Mouse (Mus musculus): Measurements from ENCODE around the gene Wdr83os. TPM values are rescaled to one million over a fixed set of nuclear protein-coding genes. Genes with fewer than 3 reads are reported as not detected.
A peak's percentile ranks its signal among the peaks of the same experiment; 100 is the strongest.
"Not testable (repeated sequence)": the region's sequence is repeated elsewhere in the genome, so short reads cannot be mapped to it uniquely, and the experiment has no call there.

The Wdr83os gene
- total RNA-seq, 2 experiments from 2014 or later = 60.9 to 61.2 TPM

DNA sequence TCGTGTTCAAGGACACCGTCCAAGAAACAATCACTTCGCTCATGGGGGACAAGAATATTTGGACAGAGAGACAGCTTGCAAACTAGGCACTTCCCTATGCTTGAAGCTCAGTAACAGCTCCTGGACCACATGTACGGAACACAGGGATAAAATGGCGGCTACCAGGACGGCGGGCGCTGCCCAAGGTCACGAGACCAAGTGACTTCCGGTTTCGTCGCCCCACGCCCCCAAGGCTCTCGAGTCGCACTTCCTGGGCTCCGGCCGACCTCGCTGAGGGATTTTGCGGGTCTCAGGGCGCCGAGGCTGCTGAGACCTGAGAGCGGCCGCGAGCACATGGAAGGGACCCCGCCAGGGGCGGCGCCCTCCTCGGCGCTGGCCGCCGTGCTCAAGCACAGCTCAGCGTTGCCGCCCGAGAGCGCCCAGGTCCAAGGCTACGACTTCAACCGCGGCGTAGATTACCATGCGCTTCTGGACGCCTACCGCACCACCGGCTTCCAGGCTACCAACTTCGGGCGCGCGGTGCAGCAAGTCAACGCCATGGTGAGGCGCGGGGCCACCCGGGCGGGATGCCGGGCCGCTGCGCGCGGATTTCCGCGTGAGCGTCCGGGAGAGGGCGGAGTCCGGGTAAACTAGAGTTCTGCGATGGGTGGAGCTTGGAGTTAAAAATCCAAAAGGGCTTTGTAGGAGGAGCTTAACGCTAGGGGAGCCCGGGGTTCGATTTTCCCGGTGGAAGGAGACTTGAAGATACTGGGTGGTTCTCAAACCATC lies 8.8 kb upstream of the Wdr83os start, which contains the start of gene Dhps:
Dhps (plus strand) TSS at position 244 of the 768 bp plus-strand sequence.
- intact Hi-C loops (cut with DNase I) = no loop called here

DNA sequence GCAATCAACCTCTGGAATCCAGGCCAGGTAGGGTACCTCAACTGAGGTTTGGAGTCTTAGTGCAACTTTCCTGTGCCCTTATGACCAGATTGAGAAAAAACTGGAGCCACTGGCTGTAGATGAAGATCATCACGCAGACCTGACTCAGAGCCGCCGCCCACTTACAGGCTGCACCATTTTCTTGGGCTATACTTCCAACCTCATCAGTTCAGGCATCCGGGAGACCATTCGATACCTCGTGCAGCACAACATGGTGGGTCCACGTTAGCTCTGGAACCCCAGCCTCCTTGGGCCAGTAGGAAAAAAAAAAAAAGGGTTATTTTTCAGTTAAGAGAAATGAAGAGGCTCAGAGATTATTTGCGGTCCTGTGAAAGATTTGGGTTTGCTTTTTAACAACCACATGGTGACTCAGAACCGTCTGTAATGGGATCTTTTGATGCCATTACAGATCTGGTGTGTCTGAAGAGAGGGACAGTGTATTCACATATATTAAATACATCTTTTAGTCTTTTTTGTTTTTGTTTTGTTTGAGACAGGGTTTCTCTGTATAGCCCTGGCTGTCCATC lies 8.1 kb upstream of the Wdr83os start:
- intact Hi-C loops (cut with DNase I) = no loop called here
- DNase-seq = no peak

More for the DNA sequence above, 8.8 kb upstream of the Wdr83os start, which contains the start of gene Dhps:
- DNase-seq = peak; percentile 93

DNA sequence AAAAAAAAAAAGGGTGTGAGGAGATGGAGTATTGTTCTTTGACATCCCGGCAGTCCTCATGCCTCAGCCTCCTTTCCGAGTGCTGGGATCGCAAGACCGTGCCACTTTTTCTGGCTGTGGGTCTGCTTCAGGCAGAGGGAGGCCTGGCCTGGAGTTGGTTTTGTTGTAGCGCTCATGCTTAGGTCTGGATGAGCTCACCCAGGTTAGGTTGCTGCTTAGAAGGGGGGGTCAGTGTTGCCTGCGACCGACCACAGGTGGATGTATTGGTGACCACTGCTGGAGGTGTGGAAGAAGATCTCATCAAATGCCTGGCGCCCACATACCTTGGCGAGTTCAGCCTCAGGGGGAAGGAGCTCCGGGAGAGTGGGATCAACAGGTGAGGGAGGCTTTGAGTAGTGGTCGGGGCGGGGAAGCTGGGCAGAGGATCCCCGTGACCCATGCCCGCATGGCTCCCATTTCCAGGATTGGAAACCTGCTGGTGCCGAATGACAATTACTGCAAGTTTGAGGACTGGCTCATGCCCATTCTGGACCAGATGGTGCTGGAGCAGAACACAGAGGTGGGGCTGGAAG lies 7.4 kb upstream of the Wdr83os start:
- intact Hi-C loops (cut with DNase I) = no loop called here

DNA sequence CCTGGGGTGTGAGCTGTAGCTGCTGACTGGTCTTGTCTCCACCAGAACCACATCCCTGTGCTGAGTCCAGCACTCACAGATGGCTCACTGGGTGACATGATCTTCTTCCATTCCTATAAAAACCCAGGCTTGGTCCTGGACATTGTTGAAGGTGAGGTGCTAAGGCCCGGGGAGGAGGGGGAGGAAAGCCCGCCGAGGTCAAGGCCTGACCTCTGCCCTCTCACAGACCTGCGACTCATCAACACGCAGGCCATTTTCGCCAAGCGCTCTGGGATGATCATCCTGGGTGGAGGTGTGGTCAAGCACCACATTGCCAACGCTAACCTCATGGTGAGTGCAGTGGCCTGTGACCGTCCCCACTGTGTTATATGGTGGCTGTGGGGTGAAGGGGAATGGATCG lies 6.4 kb upstream of the Wdr83os start:
- intact Hi-C loops (cut with DNase I) = no loop called here
- DNase-seq = no peak

More for the DNA sequence above, 7.4 kb upstream of the Wdr83os start:
- DNase-seq = no peak

DNA sequence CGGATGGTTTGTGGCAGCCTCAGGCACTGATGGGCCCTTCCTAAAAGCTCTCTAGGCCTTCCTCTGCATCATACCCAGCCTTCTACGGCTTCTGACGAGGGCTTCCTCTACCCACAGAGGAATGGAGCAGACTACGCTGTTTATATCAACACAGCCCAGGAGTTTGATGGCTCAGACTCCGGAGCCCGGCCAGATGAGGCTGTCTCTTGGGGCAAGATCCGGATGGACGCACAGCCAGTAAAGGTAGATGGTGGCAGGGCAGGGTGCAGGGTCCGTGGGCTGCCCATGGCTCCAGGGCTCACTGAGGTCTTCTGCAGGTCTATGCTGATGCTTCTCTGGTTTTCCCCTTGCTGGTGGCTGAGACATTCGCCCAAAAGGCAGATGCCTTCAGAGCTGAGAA lies 5.9 kb upstream of the Wdr83os start:
- no peak for DNase-seq
- intact Hi-C loops (cut with DNase I) = no loop called here

DNA sequence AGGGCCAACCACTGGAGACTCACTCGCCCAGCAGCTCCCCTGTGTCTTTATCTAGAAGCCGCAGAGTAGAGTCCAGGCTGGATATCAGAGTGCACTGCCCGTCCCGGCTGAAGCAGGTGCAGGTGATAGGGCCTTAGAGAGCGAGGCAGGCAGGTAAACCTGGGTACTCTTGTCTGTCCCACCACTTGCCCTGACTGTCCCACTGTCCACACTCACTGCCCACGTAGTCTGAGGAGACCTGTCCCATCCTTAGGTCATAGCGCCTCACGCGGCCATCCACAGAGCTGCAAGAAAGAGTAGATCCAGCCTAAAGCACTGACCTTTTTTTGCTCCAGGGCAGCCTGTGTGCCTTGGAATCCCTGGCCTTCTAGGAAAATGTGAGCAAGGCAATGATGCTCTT lies 4.5 kb upstream of the Wdr83os start:
- DNase-seq = peak; percentile 57
- intact Hi-C loops (cut with DNase I) = no loop called here

DNA sequence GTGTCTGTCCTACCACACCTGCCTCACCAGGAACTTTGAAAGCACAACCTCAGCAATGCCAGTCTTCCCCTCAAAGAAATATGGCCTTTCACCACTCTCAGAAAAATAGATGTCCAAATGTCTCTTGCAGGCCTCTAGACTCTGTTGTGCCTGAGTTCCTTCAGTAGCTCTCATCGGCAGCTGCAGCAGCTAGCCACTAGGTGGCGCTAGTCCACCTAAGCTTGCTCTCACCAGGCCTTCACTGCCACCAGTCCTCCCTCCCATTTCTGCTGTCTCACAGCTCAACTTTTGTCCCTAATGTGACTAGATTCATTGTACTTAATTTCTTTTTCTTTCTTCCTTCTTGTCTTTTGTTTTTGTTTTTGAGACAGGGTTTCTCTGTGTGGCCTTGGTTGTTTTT lies 3.5 kb upstream of the Wdr83os start:
- intact Hi-C loops (cut with DNase I) = no loop called here
- DNase-seq = peak; percentile 80

DNA sequence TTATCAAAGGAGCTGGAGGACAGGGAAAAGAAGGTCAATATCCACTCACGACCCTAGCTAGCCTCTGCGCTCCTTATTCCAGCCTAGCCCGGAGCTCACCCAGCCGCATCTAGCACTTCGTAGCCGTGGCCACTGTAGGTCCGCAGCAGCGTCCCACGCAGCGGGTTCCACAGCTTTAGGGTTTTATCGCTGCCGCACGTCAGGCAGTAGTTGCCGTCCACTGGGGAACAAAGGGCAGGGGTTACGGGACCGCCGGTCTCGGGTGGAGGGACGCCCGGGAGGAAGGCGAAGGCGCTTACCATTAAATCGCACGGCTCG lies 367 bp upstream of the Wdr83os start:
- no peak for DNase-seq
- intact Hi-C loops (cut with DNase I) = loop anchor here (5.0 kb wide), 1 partner anchor 92 kb away; no protein-coding TSS in a partner anchor

DNA sequence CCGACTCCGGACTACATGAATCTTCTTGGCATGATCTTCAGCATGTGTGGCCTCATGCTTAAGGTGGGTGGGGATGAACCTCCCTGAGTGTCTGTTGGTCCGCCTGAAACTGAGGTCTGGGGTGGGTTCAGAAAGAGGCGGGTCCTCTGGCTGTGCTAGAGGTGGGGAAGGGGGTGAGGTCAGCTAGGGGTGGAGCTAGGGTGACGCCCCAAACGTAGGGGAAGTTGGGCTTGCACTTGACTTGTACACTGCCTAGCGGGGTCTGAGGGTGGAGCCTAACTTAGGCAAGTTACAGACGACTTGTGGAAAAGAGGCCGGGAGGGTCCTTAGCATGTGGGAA lies 646 bp downstream of the Wdr83os start, which contains the start of gene Wdr83:
Wdr83 (minus strand) TSS at position 91 of the 340 bp plus-strand sequence.
- peak; percentile 32 for DNase-seq
- intact Hi-C loops (cut with DNase I) = loop anchor here (5.0 kb wide), 1 partner anchor 91 kb away; no protein-coding TSS in a partner anchor

DNA sequence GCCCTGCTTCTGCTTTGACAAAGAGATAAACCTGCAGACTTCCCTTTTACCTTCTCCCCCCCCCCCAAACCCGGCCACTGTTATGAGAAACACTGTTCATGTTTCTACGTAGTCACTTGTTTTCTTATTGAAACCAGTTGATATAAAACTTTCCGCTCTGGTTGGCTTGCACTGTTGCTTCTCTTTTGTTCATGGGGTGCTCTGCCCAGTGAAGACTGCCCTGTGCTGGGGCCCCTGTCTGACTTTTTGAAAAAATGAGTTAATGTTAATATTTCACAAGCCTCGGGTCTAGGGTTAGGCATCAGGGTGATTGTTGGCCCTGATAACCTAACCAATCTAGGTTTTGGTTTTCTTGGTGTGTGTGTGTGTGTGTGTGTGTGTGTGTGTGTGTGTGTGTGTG lies 1.6 kb downstream of the Wdr83os start:
- not testable (repeated sequence) for DNase-seq
- intact Hi-C loops (cut with DNase I) = loop anchor here (5.0 kb wide), 1 partner anchor 90 kb away; no protein-coding TSS in a partner anchor

DNA sequence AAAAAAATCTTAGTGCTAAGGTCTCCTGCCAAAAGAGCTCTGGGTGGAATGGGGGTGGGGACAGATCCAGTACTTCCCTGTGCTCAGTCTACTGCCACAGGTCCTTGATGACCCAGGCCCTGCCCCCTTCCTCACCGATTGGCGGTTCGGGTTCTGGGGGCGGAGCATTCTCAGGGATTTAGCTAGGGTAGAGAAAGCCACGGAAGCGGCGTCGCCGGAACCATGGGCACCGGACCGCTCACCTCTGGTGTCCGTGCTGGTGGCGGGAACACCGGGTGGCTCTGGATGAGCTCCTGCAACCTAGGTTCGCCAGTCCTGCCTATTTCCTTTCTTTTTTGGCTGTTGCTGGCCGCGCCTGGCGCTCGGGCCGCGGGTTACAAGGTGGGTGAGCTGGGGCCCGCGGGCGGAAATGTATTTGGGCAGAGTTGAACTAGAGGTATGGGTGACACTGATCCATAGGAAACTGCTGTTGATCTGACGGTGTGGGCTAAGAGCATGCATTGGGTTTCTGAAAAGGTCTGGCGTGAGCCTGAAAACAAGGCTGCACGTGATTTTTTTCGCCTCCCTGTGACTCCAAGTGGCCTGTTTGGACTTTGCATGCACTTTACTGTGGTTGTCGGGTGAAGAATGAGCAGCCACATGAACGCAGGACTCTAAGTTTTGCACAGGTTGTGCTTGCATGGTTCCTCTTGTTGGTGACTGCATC lies 2.7 kb downstream of the Wdr83os start, which contains the start of gene Man2b1:
Man2b1 (plus strand) TSS at position 163 of the 706 bp plus-strand sequence.
- intact Hi-C loops (cut with DNase I) = loop anchor here (5.0 kb wide), 1 partner anchor 89 kb away; no protein-coding TSS in a partner anchor
- peak; percentile 81 for DNase-seq

DNA sequence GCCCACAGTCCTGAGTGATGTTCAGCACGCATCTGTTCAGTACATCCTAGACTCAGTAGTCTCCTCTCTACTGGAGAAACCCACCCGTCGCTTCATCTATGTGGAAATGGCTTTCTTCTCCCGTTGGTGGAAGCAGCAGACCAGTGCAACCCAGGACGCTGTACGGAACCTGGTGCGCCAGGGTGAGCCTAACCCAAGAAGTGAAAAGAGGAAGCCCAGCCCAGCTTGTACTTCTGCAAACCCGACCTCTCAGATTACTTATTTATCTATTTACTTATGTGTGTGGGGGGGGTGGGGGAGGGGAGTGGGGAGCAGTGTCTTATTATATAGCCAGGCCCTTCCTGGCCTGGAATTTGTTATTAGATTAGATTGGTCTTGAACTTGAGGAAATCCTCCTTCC lies 4.1 kb downstream of the Wdr83os start:
- intact Hi-C loops (cut with DNase I) = loop anchor here (5.0 kb wide), 1 partner anchor 88 kb away; no protein-coding TSS in a partner anchor

DNA sequence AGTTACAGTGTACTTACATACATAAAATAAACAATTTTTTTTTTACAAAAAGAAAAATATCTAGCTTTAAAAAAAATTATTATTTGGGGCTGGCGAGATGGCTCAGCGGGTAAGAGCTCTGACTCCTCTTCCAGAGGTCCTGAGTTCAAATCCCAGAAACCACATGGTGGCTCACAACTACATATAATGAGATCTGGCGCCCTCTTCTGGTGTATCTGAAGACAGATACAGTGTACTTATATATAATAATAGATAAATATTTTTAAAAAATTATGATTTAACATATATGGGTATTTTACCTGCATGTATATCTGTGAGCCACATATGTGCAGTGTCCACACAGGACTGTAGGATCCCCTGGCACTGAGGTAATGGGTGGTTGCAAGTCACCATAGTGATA lies 5.7 kb downstream of the Wdr83os start:
- DNase-seq = no peak
- intact Hi-C loops (cut with DNase I) = no loop called here

More for the DNA sequence above, 4.1 kb downstream of the Wdr83os start:
- DNase-seq = no peak

DNA sequence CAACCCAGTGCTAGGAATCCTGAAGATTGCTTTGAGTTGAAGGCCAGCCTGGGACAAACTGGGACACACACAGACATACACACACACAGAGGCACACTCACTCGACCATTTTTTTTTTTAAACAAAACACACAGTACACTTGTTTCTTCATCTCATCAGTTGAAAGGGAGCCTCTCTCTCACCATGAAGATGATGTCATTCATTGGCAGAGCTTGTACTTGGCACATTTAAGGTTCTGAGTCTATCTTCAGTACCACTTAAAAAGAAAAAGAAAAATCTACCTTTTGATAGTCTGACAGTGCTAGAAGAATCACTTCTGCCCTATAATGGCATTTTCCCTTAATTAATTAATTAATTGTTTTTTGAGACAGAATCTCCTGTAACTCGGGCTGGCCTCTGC lies 8.2 kb downstream of the Wdr83os start:
- DNase-seq = no peak
- intact Hi-C loops (cut with DNase I) = no loop called here

DNA sequence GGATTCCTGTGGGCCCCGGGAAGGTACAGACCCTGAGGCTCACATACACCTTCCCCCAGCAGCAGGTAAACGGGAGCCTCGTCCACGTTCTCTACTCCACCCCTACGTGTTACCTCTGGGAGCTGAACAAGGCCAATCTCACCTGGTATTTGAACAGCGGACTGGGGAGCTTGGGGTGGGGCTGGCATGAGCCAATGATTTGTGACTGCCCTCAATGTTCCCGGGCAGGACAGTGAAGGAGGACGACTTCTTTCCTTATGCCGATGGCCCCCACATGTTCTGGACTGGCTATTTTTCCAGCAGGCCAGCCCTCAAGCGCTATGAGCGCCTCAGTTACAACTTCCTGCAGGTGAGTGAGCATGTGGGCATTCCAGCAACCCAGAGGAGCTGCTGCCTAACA lies 10.3 kb downstream of the Wdr83os start:
- intact Hi-C loops (cut with DNase I) = no loop called here
- no peak for DNase-seq

DNA sequence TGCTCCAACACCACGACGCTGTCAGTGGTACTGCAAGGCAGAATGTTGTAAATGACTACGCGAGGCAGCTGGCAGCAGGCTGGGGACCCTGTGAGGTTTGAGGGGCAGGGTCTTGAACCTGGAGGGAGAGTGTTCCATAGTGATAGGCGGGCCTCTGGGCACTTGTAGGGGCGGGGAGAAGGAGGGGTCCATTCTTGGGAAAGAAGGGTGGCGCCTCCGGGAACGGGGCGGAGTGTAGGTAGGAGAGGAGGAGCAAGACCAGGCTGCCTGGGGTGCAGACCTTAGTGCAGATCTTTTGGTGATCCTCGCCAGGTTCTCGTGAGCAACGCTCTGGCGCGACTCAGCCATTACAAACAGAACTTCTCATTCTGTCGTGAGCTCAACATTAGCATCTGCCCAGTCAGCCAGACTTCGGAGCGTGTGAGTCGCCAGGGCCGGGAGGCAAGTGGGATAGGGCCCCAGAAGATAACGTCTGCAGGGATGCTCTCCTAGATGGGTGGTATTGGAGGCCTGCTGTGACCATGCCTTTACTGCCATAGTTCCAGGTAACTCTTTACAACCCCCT lies 11.1 kb downstream of the Wdr83os start:
- no peak for DNase-seq
- intact Hi-C loops (cut with DNase I) = loop anchor here (2.0 kb wide), 1 partner anchor 67 kb away; no protein-coding TSS in a partner anchor

DNA sequence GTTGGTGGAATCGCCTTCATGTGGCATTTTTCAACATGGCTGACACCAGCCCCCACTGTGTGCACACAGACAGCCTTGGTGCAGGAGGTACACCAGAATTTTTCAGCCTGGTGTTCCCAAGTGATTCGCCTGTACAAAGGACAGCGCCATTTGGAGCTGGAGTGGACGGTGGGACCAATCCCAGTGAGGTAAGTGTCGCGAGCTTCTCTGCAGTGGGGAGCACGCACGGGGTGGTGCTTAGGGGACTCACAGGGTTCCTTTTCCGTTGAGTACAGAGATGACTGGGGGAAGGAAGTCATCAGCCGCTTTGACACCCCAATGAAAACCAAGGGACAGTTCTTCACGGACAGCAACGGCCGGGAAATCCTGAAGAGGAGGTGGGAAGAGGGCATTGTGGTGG lies 14.5 kb downstream of the Wdr83os start:
- intact Hi-C loops (cut with DNase I) = no loop called here
- no peak for DNase-seq

DNA sequence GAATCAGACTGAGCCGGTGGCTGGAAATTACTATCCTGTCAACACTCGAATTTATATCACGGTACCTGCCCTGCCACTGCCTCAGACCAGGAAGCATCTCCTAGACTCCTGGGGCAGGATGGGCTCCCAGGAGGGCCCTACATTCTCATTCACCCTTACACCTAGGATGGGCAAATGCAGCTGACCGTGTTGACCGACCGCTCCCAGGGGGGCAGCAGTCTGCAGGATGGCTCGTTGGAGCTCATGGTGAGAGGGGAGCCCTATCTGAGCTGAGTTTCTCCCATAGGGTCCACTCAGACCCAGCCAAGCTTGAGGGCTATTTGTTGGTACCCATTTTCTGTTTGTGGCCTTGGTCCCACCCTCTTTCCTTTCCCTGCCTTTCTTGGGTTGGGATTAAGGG lies 15.0 kb downstream of the Wdr83os start:
- no peak for DNase-seq
- intact Hi-C loops (cut with DNase I) = no loop called here

DNA sequence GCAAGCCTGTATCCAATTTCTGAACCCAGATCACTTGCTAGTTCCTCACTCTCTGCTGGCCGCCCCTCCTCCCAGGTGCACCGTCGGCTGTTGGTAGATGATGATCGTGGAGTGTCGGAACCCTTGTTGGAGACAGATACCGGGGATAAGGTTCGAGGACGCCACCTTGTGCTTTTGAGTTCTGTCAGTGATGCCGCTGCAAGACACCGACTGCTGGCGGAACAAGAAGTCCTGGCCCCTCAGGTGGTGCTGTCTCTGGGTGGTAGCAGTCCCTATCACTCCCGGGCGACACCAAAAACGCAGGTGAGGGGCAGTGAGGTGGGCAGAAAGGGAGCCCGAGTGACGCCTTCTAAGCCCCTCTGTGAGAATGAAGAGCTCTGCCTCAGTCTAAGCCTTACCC lies 15.7 kb downstream of the Wdr83os start:
- no peak for DNase-seq
- intact Hi-C loops (cut with DNase I) = no loop called here

DNA sequence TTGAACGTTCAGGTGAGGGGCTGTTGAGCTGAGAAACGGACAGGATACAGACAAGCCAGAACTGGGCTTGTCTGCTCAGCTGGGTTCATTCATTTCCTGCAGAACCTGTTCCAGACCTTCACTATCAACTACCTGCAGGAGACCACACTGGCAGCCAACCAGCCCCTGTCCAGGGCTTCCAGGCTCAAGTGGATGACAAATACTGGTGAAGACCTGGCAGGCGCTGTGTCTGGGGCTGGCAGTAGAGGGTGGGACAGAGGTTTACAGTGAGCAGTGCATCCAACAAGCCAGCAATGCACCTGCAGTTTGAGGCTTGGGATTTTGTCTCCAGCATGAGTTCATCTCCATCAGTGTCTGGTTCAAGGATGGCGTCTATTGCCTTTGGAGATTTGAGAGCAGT lies 16.3 kb downstream of the Wdr83os start:
- no peak for DNase-seq
- intact Hi-C loops (cut with DNase I) = no loop called here

Measured in left cerebral cortex, postnatal 4 days (tissue).